Comparison of ENCODE assay signal across 19 mouse cellular contexts in genomic region chr7:90064198-90064597, GRCm38 (mm10).
"Had no signal": no experiment of that assay in that cellular context is flagged by ENCODE, and none has a peak within 500 bp of the region (broad histone marks: within the 10 kb centered on the region; RNA-seq: fewer than 3 reads in every experiment).

No protein-coding gene starts in this region.

- H3K36me3 ChIP-seq: lung, embryonic 15.5 days; midbrain, embryonic 10.5 days; midbrain, embryonic 15.5 days; neural tube, embryonic 12.5 days; neural tube, embryonic 15.5 days; stomach, embryonic 15.5 days had no signal

- ATAC-seq: intestine, postnatal 0 days; midbrain, embryonic 15.5 days had no signal

- H3K27me3 ChIP-seq: lung, embryonic 15.5 days; megakaryocyte, embryonic 14.5 days; midbrain, embryonic 15.5 days; neural tube, embryonic 12.5 days; neural tube, embryonic 15.5 days; stomach, embryonic 15.5 days had no signal

- H3K4me3 ChIP-seq: left cerebral cortex, adult 2 months; lung, embryonic 15.5 days; megakaryocyte, embryonic 14.5 days; midbrain, embryonic 10.5 days; midbrain, embryonic 15.5 days; neural tube, embryonic 12.5 days; neural tube, embryonic 15.5 days; stomach, embryonic 15.5 days had no signal

- H3K27ac ChIP-seq: kidney, postnatal 0 days; left cerebral cortex, adult 2 months; lung, embryonic 15.5 days; midbrain, embryonic 10.5 days; midbrain, embryonic 15.5 days; neural tube, embryonic 12.5 days; neural tube, embryonic 15.5 days; stomach, embryonic 15.5 days had no signal

- H3K9ac ChIP-seq: lung, embryonic 15.5 days; midbrain, embryonic 15.5 days; neural tube, embryonic 12.5 days; neural tube, embryonic 15.5 days; stomach, embryonic 15.5 days had no signal

- H3K4me1 ChIP-seq: neural tube, embryonic 12.5 days had no signal

- H3K9me3 ChIP-seq: lung, embryonic 15.5 days; megakaryocyte, embryonic 14.5 days; midbrain, embryonic 10.5 days; midbrain, embryonic 15.5 days; neural tube, embryonic 12.5 days; neural tube, embryonic 15.5 days; stomach, embryonic 15.5 days had no signal

- DNase-seq: kidney, adult 2 months; kidney, postnatal 25 days; layer of hippocampus, postnatal 36 days; lung, adult 18-20 months; lung, postnatal 10 days; lung, postnatal 36 days; right cerebral cortex, adult 18-20 months; right cerebral cortex, postnatal 14 days; right cerebral cortex, postnatal 4 days had no signal

- H3K4me2 ChIP-seq: lung, embryonic 15.5 days; midbrain, embryonic 15.5 days; neural tube, embryonic 12.5 days; neural tube, embryonic 15.5 days; stomach, embryonic 15.5 days had no signal
